In genomic region chr8:121513429-121513828, GRCm38 (mm10) we compare ENCODE assay signal across 8 mouse cellular contexts. TPM values are rescaled to one million over a fixed set of nuclear protein-coding genes. Genes with fewer than 3 reads are reported as not detected.
DNase-seq lines count a peak whose midpoint lies in the region; ATAC-seq and TF ChIP-seq lines count a peak whose summit lies in the region.

No protein-coding gene starts in this region.

- in situ Hi-C loops in CH12.LX (cut with MboI; ENCODE audit: low pct_ligation_motif_present, low pct_unique_long_range_greater_than_20kb, low sequenced_read_pairs), result loop anchor here (5.0 kb wide), 2 partner anchors 116 to 401 kb away; no protein-coding TSS in a partner anchor

- peak; percentile 78 for DNase-seq in CH12.LX (ENCODE audit: extremely low read depth)
- peak; percentile 13 for DNase-seq in c-Kit-negative CD71-positive TER-119-positive erythroid progenitor cells, embryonic 14.5 days (ENCODE audit: low read depth, low spot score)
- peak; percentile 81 for DNase-seq in forebrain, embryonic 10.5 days (ENCODE audit: extremely low spot score, low spot score)
- peak; percentile 89 for DNase-seq in kidney, postnatal 0 days (ENCODE audit: low spot score)
- peak; percentile 26 for DNase-seq in liver, embryonic 13.5 days
- DNase-seq in stomach, postnatal 0 days (ENCODE audit: low spot score), result peak; percentile 85

- H3K79me2 ChIP-seq in CH12.LX (replicated peaks; ENCODE audit: control insufficient read depth, extremely low read depth, insufficient read depth, poor library complexity, severe bottlenecking), result no peaks in the 10 kb centered on the region

- 7% methylated on average over 12 of the region's 12 CpGs for WGBS in forebrain, embryonic 10.5 days
- 5% methylated on average over 12 of the region's 12 CpGs for WGBS in heart, embryonic 14.5 days
- 2% methylated on average over 12 of the region's 12 CpGs for WGBS in kidney, postnatal 0 days
- WGBS in liver, embryonic 13.5 days (ENCODE audit: insufficient replicate concordance), result 10% methylated on average over 12 of the region's 12 CpGs
- 6% methylated on average over 12 of the region's 12 CpGs for WGBS in neural tube, embryonic 13.5 days
- 5% methylated on average over 12 of the region's 12 CpGs for WGBS in stomach, postnatal 0 days

- no peak overlapping the region for H3K9ac ChIP-seq in CH12.LX (ENCODE audit: insufficient read depth, low read depth)
- H3K9ac ChIP-seq in heart, embryonic 14.5 days (ENCODE audit: low read length), result no peak overlapping the region
- H3K9ac ChIP-seq in kidney, postnatal 0 days (ENCODE audit: low read depth, low read length), result no peak overlapping the region
- H3K9ac ChIP-seq in liver, embryonic 13.5 days, result no peak overlapping the region
- H3K9ac ChIP-seq in neural tube, embryonic 13.5 days, result no peak overlapping the region
- H3K9ac ChIP-seq in stomach, postnatal 0 days (ENCODE audit: low read length), result no peak overlapping the region

- TF ChIP-seq EP300 in CH12.LX (IDR thresholded peaks at IDR 0.05; ENCODE audit: low read length), result no peak
- no peak for TF ChIP-seq EP300 in stomach, postnatal 0 days (optimal IDR thresholded peaks at IDR 0.05)

- peak; percentile 93 for TF ChIP-seq RAD21 in CH12.LX (IDR thresholded peaks at IDR 0.05; ENCODE audit: low read depth, low read length)

- TF ChIP-seq CTCF in CH12.LX (conservative IDR thresholded peaks at IDR 0.05 in 1 of 2, IDR thresholded peaks at IDR 0.05 in 1 of 2; ENCODE audit: low read depth in 2 of 2, low read length in 2 of 2), result peak; percentile 75 to 97
- peak; percentile 95 for TF ChIP-seq CTCF in kidney, postnatal 0 days (IDR thresholded peaks at IDR 0.05; ENCODE audit: low read depth)
- TF ChIP-seq CTCF in stomach, postnatal 0 days (IDR thresholded peaks at IDR 0.05; ENCODE audit: low read depth), result peak; percentile 99

- H3K27me3 ChIP-seq in CH12.LX (replicated peaks), result peaks cover 67% of the 10 kb centered on the region
- peaks cover 53% of the 10 kb centered on the region for H3K27me3 ChIP-seq in forebrain, embryonic 10.5 days (ENCODE audit: poor library complexity, severe bottlenecking)
- peaks cover 20% of the 10 kb centered on the region for H3K27me3 ChIP-seq in heart, embryonic 14.5 days (ENCODE audit: control insufficient read depth, insufficient read depth, low read length)
- H3K27me3 ChIP-seq in kidney, postnatal 0 days (ENCODE audit: insufficient read depth, low read length), result no peaks in the 10 kb centered on the region
- peaks cover 11% of the 10 kb centered on the region; the same call in 1 of the 2 replicates for H3K27me3 ChIP-seq in liver, embryonic 13.5 days
- H3K27me3 ChIP-seq in neural tube, embryonic 13.5 days, result peaks cover 48% of the 10 kb centered on the region
- no peaks in the 10 kb centered on the region for H3K27me3 ChIP-seq in stomach, postnatal 0 days (ENCODE audit: control insufficient read depth, insufficient read depth, low read length)

- dilution Hi-C loops in CH12.LX (cut with MboI; ENCODE audit: extremely low pct_ligation_motif_present, extremely low pct_unique_long_range_greater_than_20kb, low sequenced_read_pairs), result no loop called here

- H3K4me3 ChIP-seq in CH12.LX (replicated peaks in 1 of 3; ENCODE audit: low read depth in 2 of 3, low read length in 2 of 3, poor library complexity in 1 of 3), result no peak overlapping the region
- no peak overlapping the region for H3K4me3 ChIP-seq in forebrain, embryonic 10.5 days
- no peak overlapping the region for H3K4me3 ChIP-seq in heart, embryonic 14.5 days (ENCODE audit: control insufficient read depth in 1 of 2, insufficient read depth in 1 of 2, low read depth in 1 of 2, low read length in 2 of 2)
- no peak overlapping the region for H3K4me3 ChIP-seq in kidney, postnatal 0 days (replicated peaks; ENCODE audit: low read depth, low read length)
- H3K4me3 ChIP-seq in liver, embryonic 13.5 days (replicated peaks), result no peak overlapping the region
- H3K4me3 ChIP-seq in neural tube, embryonic 13.5 days, result no peak overlapping the region
- no peak overlapping the region for H3K4me3 ChIP-seq in stomach, postnatal 0 days (ENCODE audit: low read depth, low read length)

- peak; percentile 70 for ATAC-seq in heart, embryonic 14.5 days (ENCODE audit: insufficient number of reproducible peaks, insufficient read depth, low FRiP score, low read depth)
- peak; percentile 61 for ATAC-seq in kidney, postnatal 0 days (replicated peaks; ENCODE audit: low FRiP score, low read depth)
- ATAC-seq in liver, embryonic 13.5 days (ENCODE audit: low read depth), result no peak
- ATAC-seq in neural tube, embryonic 13.5 days (ENCODE audit: low read depth), result peak; percentile 78
- ATAC-seq in stomach, postnatal 0 days (ENCODE audit: low FRiP score, low TSS enrichment), result peak; percentile 81

- H3K9me3 ChIP-seq in CH12.LX (replicated peaks; ENCODE audit: low read length), result no peaks in the 10 kb centered on the region
- H3K9me3 ChIP-seq in forebrain, embryonic 10.5 days, result no peaks in the 10 kb centered on the region
- no peaks in the 10 kb centered on the region for H3K9me3 ChIP-seq in heart, embryonic 14.5 days (ENCODE audit: control insufficient read depth, low read length)
- no peaks in the 10 kb centered on the region for H3K9me3 ChIP-seq in kidney, postnatal 0 days (replicated peaks; ENCODE audit: low read length)
- H3K9me3 ChIP-seq in liver, embryonic 13.5 days (replicated peaks), result no peaks in the 10 kb centered on the region
- no peaks in the 10 kb centered on the region for H3K9me3 ChIP-seq in neural tube, embryonic 13.5 days
- no peaks in the 10 kb centered on the region for H3K9me3 ChIP-seq in stomach, postnatal 0 days (ENCODE audit: control insufficient read depth, low read length)

- no peaks in the 10 kb centered on the region for H3K36me3 ChIP-seq in CH12.LX (replicated peaks in 1 of 2; ENCODE audit: control insufficient read depth in 1 of 2, insufficient read depth in 1 of 2, low read length in 1 of 2)
- no peaks in the 10 kb centered on the region for H3K36me3 ChIP-seq in forebrain, embryonic 10.5 days (replicated peaks)
- no peaks in the 10 kb centered on the region for H3K36me3 ChIP-seq in heart, embryonic 14.5 days (ENCODE audit: control insufficient read depth, insufficient read depth, low read length)
- no peaks in the 10 kb centered on the region for H3K36me3 ChIP-seq in kidney, postnatal 0 days (ENCODE audit: insufficient read depth, low read length)
- no peaks in the 10 kb centered on the region for H3K36me3 ChIP-seq in liver, embryonic 13.5 days
- no peaks in the 10 kb centered on the region for H3K36me3 ChIP-seq in neural tube, embryonic 13.5 days
- no peaks in the 10 kb centered on the region for H3K36me3 ChIP-seq in stomach, postnatal 0 days (ENCODE audit: control insufficient read depth, insufficient read depth, low read length)

- H3K4me1 ChIP-seq in CH12.LX (ENCODE audit: control insufficient read depth in 1 of 2, insufficient read depth in 2 of 2), result no peaks in the 10 kb centered on the region
- H3K4me1 ChIP-seq in forebrain, embryonic 10.5 days, result peaks cover 10% of the 10 kb centered on the region; the same call in 1 of the 2 replicates
- no peaks in the 10 kb centered on the region for H3K4me1 ChIP-seq in heart, embryonic 14.5 days (ENCODE audit: control insufficient read depth in 2 of 2, insufficient read depth in 2 of 2, low read length in 2 of 2)
- no peaks in the 10 kb centered on the region for H3K4me1 ChIP-seq in kidney, postnatal 0 days (replicated peaks; ENCODE audit: insufficient read depth, low read length)
- no peaks in the 10 kb centered on the region for H3K4me1 ChIP-seq in liver, embryonic 13.5 days (replicated peaks)
- no peaks in the 10 kb centered on the region for H3K4me1 ChIP-seq in neural tube, embryonic 13.5 days (replicated peaks)
- H3K4me1 ChIP-seq in stomach, postnatal 0 days (replicated peaks; ENCODE audit: control insufficient read depth, insufficient read depth), result no peaks in the 10 kb centered on the region

- no peak overlapping the region for H3K4me2 ChIP-seq in CH12.LX (ENCODE audit: insufficient read depth, low read depth, poor library complexity, severe bottlenecking)
- no peak overlapping the region for H3K4me2 ChIP-seq in heart, embryonic 14.5 days (ENCODE audit: low read length)
- no peak overlapping the region for H3K4me2 ChIP-seq in kidney, postnatal 0 days (ENCODE audit: low read length)
- H3K4me2 ChIP-seq in liver, embryonic 13.5 days, result no peak overlapping the region
- no peak overlapping the region for H3K4me2 ChIP-seq in neural tube, embryonic 13.5 days
- H3K4me2 ChIP-seq in stomach, postnatal 0 days (replicated peaks; ENCODE audit: low read depth), result no peak overlapping the region

- no peak for TF ChIP-seq POLR2A in CH12.LX (IDR thresholded peaks at IDR 0.05; ENCODE audit: low read depth, low read length)

- no peak overlapping the region for H3K27ac ChIP-seq in CH12.LX (ENCODE audit: insufficient read depth, low read depth)
- H3K27ac ChIP-seq in forebrain, embryonic 10.5 days, result no peak overlapping the region
- H3K27ac ChIP-seq in heart, embryonic 14.5 days (replicated peaks in 1 of 2; ENCODE audit: control insufficient read depth in 1 of 2, insufficient read depth in 1 of 2, low read depth in 2 of 2, low read length in 2 of 2), result no peak overlapping the region
- no peak overlapping the region for H3K27ac ChIP-seq in kidney, postnatal 0 days
- H3K27ac ChIP-seq in liver, embryonic 13.5 days, result no peak overlapping the region
- H3K27ac ChIP-seq in neural tube, embryonic 13.5 days (replicated peaks), result no peak overlapping the region
- H3K27ac ChIP-seq in stomach, postnatal 0 days (replicated peaks), result no peak overlapping the region

TF ChIP-seq in CH12.LX, 34 proteins besides CTCF, POLR2A, EP300 and RAD21:
- TF ChIP-seq NELFE (IDR thresholded peaks at IDR 0.05; ENCODE audit: low read depth, low read length) (0 out of 2 replicates have a peak, but pooled peaks have one; percentile 18), MAZ (IDR thresholded peaks at IDR 0.05; ENCODE audit: low read depth, low read length) (no peak), ZC3H11A (IDR thresholded peaks at IDR 0.05; ENCODE audit: low read depth, low read length) (peak; percentile 70; the same call in 1 of the 2 replicates), SMC3 (IDR thresholded peaks at IDR 0.05; ENCODE audit: low read depth, low read length) (peak; percentile 89)

RNA-seq across cellular contexts. Expression of gene 1700018B08Rik, which starts 30.7 kb away (rescaled TPM):
- not detected in 2 replicates for total RNA-seq in CH12.LX (2012; rRNA removed)
- not detected in 2 replicates for total RNA-seq in CH12.LX (2014; rRNA removed)
- not detected in 2 replicates for polyA plus RNA-seq in CH12.LX (2012; ENCODE audit: insufficient read length, low read depth)
- not detected in 2 replicates for polyA plus RNA-seq in forebrain, embryonic 10.5 days (2016; fragmentation: Nextera tagmentation; extraction: Ambion mirVana)
- polyA plus RNA-seq in heart, embryonic 14.5 days (2014; fragmentation: Nextera tagmentation; extraction: Ambion mirVana), result not detected in 2 replicates
- not detected in 2 replicates for polyA plus RNA-seq in kidney, postnatal 0 days (2015; fragmentation: Nextera tagmentation; extraction: Ambion mirVana)
- polyA plus RNA-seq in liver, embryonic 13.5 days (2015; fragmentation: Nextera tagmentation; extraction: Ambion mirVana), result not detected in 2 replicates
- polyA plus RNA-seq in neural tube, embryonic 13.5 days (2015; fragmentation: Nextera tagmentation; extraction: Ambion mirVana), result not detected in 2 replicates
- not detected in 2 replicates for polyA plus RNA-seq in stomach, postnatal 0 days (2015; fragmentation: Nextera tagmentation; extraction: Ambion mirVana)

Comparison
In these comparisons a context has a peak if more than half of its experiments do, and no peak if none do; other contexts are left out.
1. DNase-seq: peak in every context shown above with its lines; median percentile 89 in kidney, postnatal 0 days; 85 in stomach, postnatal 0 days; 81 in forebrain, embryonic 10.5 days; 78 in CH12.LX; 26 in liver, embryonic 13.5 days; 13 in c-Kit-negative CD71-positive TER-119-positive erythroid progenitor cells, embryonic 14.5 days.